Mouse (Mus musculus) telencephalon, adult 2 months (tissue): ENCODE results near the gene Car9.
A peak's percentile ranks its signal among the peaks of the same experiment; 100 is the strongest.

Experiments used
- DNase-seq: peaks from one replicate; pipeline ENCODE4 v3.0.0-alpha.2; 2011; ENCODE audit warnings: low read depth, low spot score

Gene Car9

GRCm38 (mm10) chr4:43493846-43494240 is 12.9 kb upstream of the Car9 start:
- DNase-seq = no peak

GRCm38 (mm10) chr4:43496587-43496986 is 10.2 kb upstream of the Car9 start:
- DNase-seq = no peak

GRCm38 (mm10) chr4:43497405-43497804 is 9.4 kb upstream of the Car9 start:
- no peak for DNase-seq

GRCm38 (mm10) chr4:43497946-43498345 is 8.8 kb upstream of the Car9 start:
- no peak for DNase-seq

- DNase-seq = no peak
Measured at GRCm38 (mm10) chr4:43498983-43499382, 7.8 kb upstream of the Car9 start.

- DNase-seq = peak; percentile 33
Measured at GRCm38 (mm10) chr4:43499407-43500333, 7.1 kb upstream of the Car9 start, which contains the start of gene Arhgef39. TSS of gene Arhgef39 (minus strand) at chr4:43499695.

- no peak for DNase-seq
Measured at GRCm38 (mm10) chr4:43503041-43503440, 3.7 kb upstream of the Car9 start.

GRCm38 (mm10) chr4:43503506-43503905 is 3.3 kb upstream of the Car9 start:
- DNase-seq = no peak

GRCm38 (mm10) chr4:43504269-43504668 is 2.5 kb upstream of the Car9 start:
- DNase-seq = no peak

GRCm38 (mm10) chr4:43506074-43506473 is 692 bp upstream of the Car9 start:
- no peak for DNase-seq

- DNase-seq = no peak
Measured at GRCm38 (mm10) chr4:43507938-43508665, 1.3 kb downstream of the Car9 start.

GRCm38 (mm10) chr4:43508666-43508997 is 1.9 kb downstream of the Car9 start:
- DNase-seq = no peak

- DNase-seq = no peak
Measured at GRCm38 (mm10) chr4:43509109-43509508, 2.3 kb downstream of the Car9 start.

- DNase-seq = no peak
Measured at GRCm38 (mm10) chr4:43511675-43512454, 5.1 kb downstream of the Car9 start.

- no peak for DNase-seq
Measured at GRCm38 (mm10) chr4:43512653-43513052, 5.9 kb downstream of the Car9 start.

- DNase-seq = no peak
Measured at GRCm38 (mm10) chr4:43513300-43513699, 6.5 kb downstream of the Car9 start.

GRCm38 (mm10) chr4:43513791-43514190 is 7.0 kb downstream of the Car9 start:
- no peak for DNase-seq

- no peak for DNase-seq
Measured at GRCm38 (mm10) chr4:43515764-43516708, 9.3 kb downstream of the Car9 start.

- no peak for DNase-seq
Measured at GRCm38 (mm10) chr4:43519551-43519950, 12.8 kb downstream of the Car9 start.

GRCm38 (mm10) chr4:43519956-43520355 is 13.2 kb downstream of the Car9 start:
- peak; percentile 58 for DNase-seq

GRCm38 (mm10) chr4:43527880-43528279 is 21.1 kb downstream of the Car9 start:
- no peak for DNase-seq
